Mouse (Mus musculus) granulocyte monocyte progenitor cell, adult 5-6 weeks (primary cell): ENCODE data around the gene Gpr18. TPM values are rescaled to one million over a fixed set of nuclear protein-coding genes. Genes with fewer than 3 reads are reported as not detected.

Source experiments
- ATAC-seq: replicated peaks from 2 replicates; pipeline ENCODE4 v1.8.0; 2016; ENCODE audit warnings: mild to moderate bottlenecking, moderate TSS enrichment, inconsistent platforms; ENCODE audit not compliant: poor library complexity, severe bottlenecking
- total RNA-seq, 2 experiments: library from RNA; stranded (forward) in 1 of 2; stranded (reverse) in 1 of 2; fragments of 200-712, 200-1000 nt in 1 of 2; fragments of >200 nt in 1 of 2; fragmentation: Nextera tagmentation in 1 of 2; gene quantifications; 2 replicates each; pipeline ENCODE4 v1.2.3; 2014 to 2017

Gpr18 gene
- total RNA-seq, 2 experiments from 2014 or later: 3.1 TPM; not detected in 1

- ATAC-seq: no peak
Observed at GRCm38 (mm10) chr14:121951399-121952045, 35.9 kb upstream of the Gpr18 start.

GRCm38 (mm10) chr14:121949897-121950296 lies 34.3 kb upstream of the Gpr18 start:
- peak; percentile 52 for ATAC-seq

GRCm38 (mm10) chr14:121949436-121949835 lies 33.9 kb upstream of the Gpr18 start:
- ATAC-seq: no peak

- no peak for ATAC-seq
Observed at GRCm38 (mm10) chr14:121947966-121948365, 32.4 kb upstream of the Gpr18 start.

GRCm38 (mm10) chr14:121947201-121947760 lies 31.7 kb upstream of the Gpr18 start:
- no peak for ATAC-seq

GRCm38 (mm10) chr14:121946728-121947127 lies 31.1 kb upstream of the Gpr18 start:
- no peak for ATAC-seq

- ATAC-seq: no peak
Observed at GRCm38 (mm10) chr14:121946131-121946530, 30.6 kb upstream of the Gpr18 start.

- ATAC-seq: no peak
Observed at GRCm38 (mm10) chr14:121939582-121939981, 24.0 kb upstream of the Gpr18 start.

- peak; percentile 59 for ATAC-seq
Observed at GRCm38 (mm10) chr14:121938256-121939191, 22.9 kb upstream of the Gpr18 start.

- peak; percentile 33 for ATAC-seq
Observed at GRCm38 (mm10) chr14:121937601-121938255, 22.1 kb upstream of the Gpr18 start.

GRCm38 (mm10) chr14:121936856-121937255 lies 21.3 kb upstream of the Gpr18 start:
- ATAC-seq: no peak

- ATAC-seq: no peak
Observed at GRCm38 (mm10) chr14:121936356-121936755, 20.8 kb upstream of the Gpr18 start.

GRCm38 (mm10) chr14:121934597-121934946 lies 19.0 kb upstream of the Gpr18 start:
- peak; percentile 49 for ATAC-seq

- peak; percentile 4 for ATAC-seq
Observed at GRCm38 (mm10) chr14:121933906-121934596, 18.5 kb upstream of the Gpr18 start.

- no peak for ATAC-seq
Observed at GRCm38 (mm10) chr14:121932180-121932579, 16.6 kb upstream of the Gpr18 start.

- no peak for ATAC-seq
Observed at GRCm38 (mm10) chr14:121931594-121931993, 16.0 kb upstream of the Gpr18 start.

- peak; percentile 34 for ATAC-seq
Observed at GRCm38 (mm10) chr14:121930731-121931383, 15.3 kb upstream of the Gpr18 start.

- ATAC-seq: peak; percentile 59
Observed at GRCm38 (mm10) chr14:121929243-121929951, 13.8 kb upstream of the Gpr18 start.
